In the genomic region with DNA sequence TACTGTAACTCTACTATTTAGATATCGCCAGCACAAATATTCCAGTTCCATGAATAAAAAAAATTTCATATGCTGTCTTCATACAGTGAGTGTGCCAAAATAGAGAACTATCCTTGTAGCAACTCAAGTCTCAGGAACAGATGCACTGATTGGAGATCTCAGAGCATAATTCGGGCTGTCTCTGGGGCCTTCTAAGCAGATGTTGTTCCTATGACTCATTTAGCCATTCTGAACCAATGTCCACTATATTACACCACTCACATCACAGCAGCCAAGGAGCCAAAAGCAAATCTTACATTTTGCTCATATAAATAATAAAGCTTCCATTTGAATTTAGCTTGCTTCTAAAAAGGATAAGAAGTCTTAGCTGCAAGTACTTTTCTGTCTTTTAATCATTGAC, we compare ENCODE assay signal across 27 mouse cellular contexts. TPM values are rescaled to one million over a fixed set of nuclear protein-coding genes. Genes with fewer than 3 reads are reported as not detected.
A peak's percentile ranks its signal among the peaks of the same experiment; 100 is the strongest.
DNase-seq lines count a peak whose midpoint lies in the region.
"Had no signal": no experiment of that assay in that cellular context is flagged by ENCODE, and none has a peak within 500 bp of the region (broad histone marks: within the 10 kb centered on the region; RNA-seq: fewer than 3 reads in every experiment).

No protein-coding gene starts in this region.

- H3K9me3 ChIP-seq in heart, embryonic 10.5 days = no peaks in the 10 kb centered on the region
- no peaks in the 10 kb centered on the region for H3K9me3 ChIP-seq in forebrain, embryonic 10.5 days
- H3K9me3 ChIP-seq: embryonic facial prominence, embryonic 15.5 days; heart, embryonic 13.5 days; kidney, embryonic 15.5 days; limb, embryonic 15.5 days; liver, embryonic 13.5 days; neural tube, embryonic 12.5 days had no signal

- WGBS in heart, embryonic 10.5 days = 90% methylated on average over 2 of the region's 2 CpGs
- WGBS in forebrain, embryonic 10.5 days = 92% methylated on average over 2 of the region's 2 CpGs

- H3K36me3 ChIP-seq in heart, embryonic 10.5 days = peaks cover 3% of the 10 kb centered on the region; the same call in 1 of the 2 replicates
- H3K36me3 ChIP-seq in forebrain, embryonic 10.5 days (replicated peaks) = 0 out of 2 replicates have a peak, but pooled peaks cover 4% of the 10 kb centered on the region
- H3K36me3 ChIP-seq: embryonic facial prominence, embryonic 15.5 days; kidney, embryonic 15.5 days; limb, embryonic 15.5 days; liver, embryonic 13.5 days; neural tube, embryonic 12.5 days had no signal

- H3K4me1 ChIP-seq in heart, embryonic 10.5 days = no peaks in the 10 kb centered on the region
- no peaks in the 10 kb centered on the region for H3K4me1 ChIP-seq in forebrain, embryonic 10.5 days
- H3K4me1 ChIP-seq: embryonic facial prominence, embryonic 15.5 days; kidney, embryonic 15.5 days; limb, embryonic 15.5 days; liver, embryonic 13.5 days; neural tube, embryonic 12.5 days had no signal

- peak; percentile 42 for DNase-seq in gastrocnemius, adult 18-20 months (ENCODE audit: low spot score)
- no peak for DNase-seq in gastrocnemius, postnatal 36 days
- peak; percentile 18 to 44 for DNase-seq in heart, adult 9 months (ENCODE audit: low spot score in 2 of 2)
- DNase-seq in heart, embryonic 10.5 days (ENCODE audit: low spot score) = no peak
- peak; percentile 58 for DNase-seq in 416B (ENCODE audit: low read depth)
- DNase-seq in brain, adult 2 months (ENCODE audit: low read depth, low spot score) = peak; percentile 20
- no peak for DNase-seq in B cell, adult 2 months
- no peak for DNase-seq in forebrain, embryonic 10.5 days (ENCODE audit: extremely low spot score, low spot score)
- DNase-seq: adrenal gland, postnatal 14 days; cerebellum, adult 18-20 months; cerebellum, postnatal 10 days; gastrocnemius, postnatal 10 days; kidney, adult 18-20 months; kidney, postnatal 25 days; liver, embryonic 13.5 days; lung, adult 2 months; right cerebral cortex, adult 18-20 months; thymus, adult 18-20 months; thymus, postnatal 36 days had no signal

- intact Hi-C loops in gastrocnemius, postnatal 36 days (cut with DNase I) = no loop called here

- no peaks in the 10 kb centered on the region for H3K27me3 ChIP-seq in heart, embryonic 10.5 days (ENCODE audit: insufficient read depth, poor library complexity, severe bottlenecking)
- no peaks in the 10 kb centered on the region for H3K27me3 ChIP-seq in forebrain, embryonic 10.5 days (ENCODE audit: poor library complexity, severe bottlenecking)
- H3K27me3 ChIP-seq: CH12.LX; embryonic facial prominence, embryonic 15.5 days; heart, embryonic 13.5 days; kidney, embryonic 15.5 days; limb, embryonic 15.5 days; liver, embryonic 13.5 days; neural tube, embryonic 12.5 days; Patski had no signal

- no peak overlapping the region for H3K4me3 ChIP-seq in heart, embryonic 10.5 days
- H3K4me3 ChIP-seq in forebrain, embryonic 10.5 days = no peak overlapping the region
- H3K4me3 ChIP-seq: embryonic facial prominence, embryonic 15.5 days; heart, embryonic 13.5 days; kidney, embryonic 15.5 days; limb, embryonic 15.5 days; liver, embryonic 13.5 days; neural tube, embryonic 12.5 days had no signal

- no peak overlapping the region for H3K27ac ChIP-seq in heart, embryonic 10.5 days
- no peak overlapping the region for H3K27ac ChIP-seq in forebrain, embryonic 10.5 days
- H3K27ac ChIP-seq: embryonic facial prominence, embryonic 15.5 days; heart, embryonic 13.5 days; kidney, embryonic 15.5 days; limb, embryonic 15.5 days; liver, embryonic 13.5 days; neural tube, embryonic 12.5 days; stomach, postnatal 0 days had no signal

RNA-seq across cellular contexts. Expression of a gene that starts 30.2 kb away (rescaled TPM):
- total RNA-seq in gastrocnemius, adult 18-20 months (2021) = 10 to 100 TPM; 52.3 to 53.2 TPM
- total RNA-seq in gastrocnemius, postnatal 36 days (2021) = 10 to 100 TPM; 57.5 to 59.7 TPM
- 73.2 and 80.8 TPM in 2 replicates for polyA plus RNA-seq in heart, embryonic 10.5 days (2016; fragmentation: Nextera tagmentation; extraction: Ambion mirVana)
- 111 and 112 TPM in 2 replicates for polyA plus RNA-seq in forebrain, embryonic 10.5 days (2016; fragmentation: Nextera tagmentation; extraction: Ambion mirVana)

Comparison
In these comparisons a context has a peak if more than half of its experiments do, and no peak if none do; other contexts are left out.
1. DNase-seq: peak in gastrocnemius, adult 18-20 months (single experiment), heart, adult 9 months (2 of 2), 416B (single experiment) and brain, adult 2 months (single experiment); none in gastrocnemius, postnatal 36 days (0 of 2), heart, embryonic 10.5 days (single experiment), B cell, adult 2 months (0 of 2) and forebrain, embryonic 10.5 days (single experiment).